In genomic region chr10:57571211-57571730, GRCm38 (mm10) we compare ENCODE assay signal across 8 mouse cellular contexts. TPM values are rescaled to one million over a fixed set of nuclear protein-coding genes. Genes with fewer than 3 reads are reported as not detected.
A peak's percentile ranks its signal among the peaks of the same experiment; 100 is the strongest.
DNase-seq lines count a peak whose midpoint lies in the region; TF ChIP-seq lines count a peak whose summit lies in the region.
"Had no signal": no experiment of that assay in that cellular context is flagged by ENCODE, and none has a peak within 500 bp of the region (broad histone marks: within the 10 kb centered on the region; RNA-seq: fewer than 3 reads in every experiment).

No protein-coding gene starts in this region.

- no peaks in the 10 kb centered on the region for H3K27me3 ChIP-seq in C2C12 (ENCODE audit: control insufficient read depth, insufficient read depth, insufficient read length)
- H3K27me3 ChIP-seq: stomach, embryonic 15.5 days had no signal

- H3ac ChIP-seq in C2C12 (ENCODE audit: control insufficient read depth, insufficient read length, low read depth): no peak overlapping the region

- no peaks in the 10 kb centered on the region for H3K36me3 ChIP-seq in C2C12 (ENCODE audit: control insufficient read depth, insufficient read depth)
- H3K36me3 ChIP-seq: stomach, embryonic 15.5 days had no signal

- TF ChIP-seq POLR2A in brain, embryonic 14.5 days (IDR thresholded peaks at IDR 0.05; ENCODE audit: borderline replicate concordance, extremely low read depth, insufficient read depth, insufficient read length, poor library complexity, severe bottlenecking): no peak

- H3K79me3 ChIP-seq in C2C12 (ENCODE audit: low read depth): no peaks in the 10 kb centered on the region

- DNase-seq in 416B (ENCODE audit: low read depth): peak; percentile 64
- DNase-seq in brain, embryonic 14.5 days (ENCODE audit: low read depth): peak; percentile 71
- peak; percentile 43 for DNase-seq in forelimb bud, embryonic 11.5 days (ENCODE audit: low read depth, low spot score)
- DNase-seq in large intestine, adult 2 months (ENCODE audit: low read depth, low spot score): peak; percentile 19
- peak; percentile 71 for DNase-seq in lung, postnatal 25 days (ENCODE audit: low spot score)
- peak; percentile 57 to 73 for DNase-seq in spleen, adult 18-20 months

- WGBS in large intestine, adult 2 months: 30% methylated on average over 8 of the region's 8 CpGs

- H3K79me2 ChIP-seq in C2C12 (ENCODE audit: control insufficient read depth, insufficient read depth): no peaks in the 10 kb centered on the region

- TF ChIP-seq CTCF in C2C12 (IDR thresholded peaks at IDR 0.05; ENCODE audit: control insufficient read depth, insufficient read depth, insufficient read length): peak; percentile 6
- peak; percentile 62; the same call in 1 of the 2 replicates for TF ChIP-seq CTCF in brain, embryonic 14.5 days (IDR thresholded peaks at IDR 0.05; ENCODE audit: borderline replicate concordance, extremely low read depth, insufficient read depth, insufficient read length)

- H3K4me3 ChIP-seq in C2C12 (ENCODE audit: insufficient read depth, poor library complexity, severe bottlenecking): no peak overlapping the region
- H3K4me3 ChIP-seq: stomach, embryonic 15.5 days had no signal

TF ChIP-seq in C2C12, 6 proteins besides CTCF, POLR2A, EP300 and RAD21:
- TF ChIP-seq MYOG (IDR thresholded peaks at IDR 0.05; ENCODE audit: control insufficient read depth, extremely low read depth, insufficient read length): no peak

RNA-seq across cellular contexts. Expression of gene Serinc1, which starts 38.9 kb away (rescaled TPM):
- 46.7 TPM for polyA plus RNA-seq in C2C12 (2012; fragmentation: generic; extraction: Trizol)
- polyA plus RNA-seq in brain, embryonic 14.5 days (2012; rRNA removed): 251 and 289 TPM in 2 replicates
- polyA plus RNA-seq in large intestine, adult 2 months (2012; rRNA removed): 23.2 and 33.5 TPM in 2 replicates

Comparison
In these comparisons a context has a peak if more than half of its experiments do, and no peak if none do; other contexts are left out.
1. DNase-seq: peak in every context shown above with its lines; median percentile 71 in brain, embryonic 14.5 days; 71 in lung, postnatal 25 days; 65 in spleen, adult 18-20 months; 64 in 416B; 43 in forelimb bud, embryonic 11.5 days; 19 in large intestine, adult 2 months.